Mouse (Mus musculus): ENCODE results near the gene Prss12. TPM values are rescaled to one million over a fixed set of nuclear protein-coding genes. Genes with fewer than 3 reads are reported as not detected.

Gene Prss12
- 1 to 10 TPM; 1.4 to 1.8 TPM for total RNA-seq (2021)
- long read RNA-seq, experiment 1, partial matches to known transcripts: 1 of 4 reads
- long read RNA-seq, experiment 1, other reads (novel, unspliced or antisense): 0 of 4 reads
- long read RNA-seq, experiment 2, partial matches to known transcripts: 0 of 1 reads
- long read RNA-seq, experiment 2, other reads (novel, unspliced or antisense): 0 of 1 reads

DNA sequence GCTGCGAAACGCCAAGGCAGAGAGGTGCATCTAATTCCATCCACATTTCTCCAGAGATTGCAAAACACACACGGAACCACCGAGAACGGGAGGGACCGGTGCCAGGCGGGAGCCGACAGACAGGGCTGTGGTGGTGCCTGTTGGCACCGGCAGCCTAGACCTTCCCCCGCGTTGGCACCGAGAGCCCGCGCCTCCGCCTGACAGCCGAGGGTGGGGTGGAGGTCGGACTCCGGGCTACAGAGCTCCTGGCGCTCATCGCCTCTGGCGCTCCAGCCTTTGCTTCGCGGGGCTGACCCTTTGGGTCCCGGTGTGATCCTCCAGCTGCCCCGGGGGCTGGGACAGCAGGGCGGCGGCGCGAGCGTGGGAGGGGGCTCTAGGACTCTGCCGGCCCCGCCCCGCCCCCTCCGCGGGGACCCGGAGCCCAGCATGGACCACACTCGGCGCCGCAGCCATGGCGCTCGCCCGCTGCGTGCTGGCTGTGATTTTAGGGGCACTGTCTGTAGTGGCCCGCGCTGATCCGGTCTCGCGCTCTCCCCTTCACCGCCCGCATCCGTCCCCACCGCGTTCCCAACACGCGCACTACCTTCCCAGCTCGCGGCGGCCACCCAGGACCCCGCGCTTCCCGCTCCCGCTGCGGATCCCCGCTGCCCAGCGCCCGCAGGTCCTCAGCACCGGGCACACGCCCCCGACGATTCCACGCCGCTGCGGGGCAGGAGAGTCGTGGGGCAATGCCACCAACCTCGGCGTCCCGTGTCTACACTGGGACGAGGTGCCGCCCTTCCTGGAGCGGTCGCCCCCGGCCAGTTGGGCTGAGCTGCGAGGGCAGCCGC lies at the start of gene Prss12:
TSS of gene Prss12 (plus strand) at position 206 of the 830 bp plus-strand sequence.
- peak; percentile 62 to 69 for DNase-seq

DNA sequence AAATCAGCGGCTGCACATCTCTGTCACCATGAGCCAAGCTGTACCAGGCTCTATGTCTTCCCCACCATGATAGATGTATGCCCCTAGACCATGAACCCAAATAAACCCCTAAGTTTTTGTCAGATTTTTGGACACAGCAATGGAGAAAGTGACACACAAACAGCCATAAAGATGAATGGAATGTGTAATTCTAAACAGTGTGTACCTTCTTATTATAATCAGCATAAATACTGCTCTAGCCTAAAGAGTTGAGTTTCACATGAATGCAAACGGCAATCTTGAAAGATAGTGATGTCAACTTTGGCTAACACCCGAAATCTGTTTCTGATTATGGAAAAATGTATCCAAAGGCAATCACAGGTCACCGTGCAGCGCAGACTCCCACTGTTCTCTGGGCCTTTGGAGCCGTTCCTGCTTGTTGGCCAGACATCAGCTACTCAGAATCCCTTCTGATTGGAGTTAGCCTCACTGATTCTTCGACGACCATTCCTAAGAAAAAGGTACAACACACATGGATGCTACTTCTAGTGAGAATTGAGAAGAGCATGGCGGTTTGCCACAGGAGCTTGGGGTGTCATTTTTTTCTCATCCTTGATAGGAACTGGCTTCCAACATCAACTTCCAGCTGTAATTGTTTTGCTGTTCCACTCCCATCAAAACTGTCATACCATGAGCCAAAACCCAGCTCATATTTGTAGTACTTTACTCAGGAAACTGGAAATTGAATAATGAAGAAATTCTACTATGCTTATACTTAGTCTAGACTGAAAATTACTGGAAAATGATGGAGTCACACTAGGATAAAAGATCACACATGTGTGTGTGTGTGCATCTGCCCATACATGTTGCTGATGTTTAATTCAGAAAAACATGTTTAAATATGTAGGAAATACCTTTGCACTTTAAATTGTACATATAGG lies 48.9 kb upstream of the Prss12 start:
- no peak for DNase-seq

DNA sequence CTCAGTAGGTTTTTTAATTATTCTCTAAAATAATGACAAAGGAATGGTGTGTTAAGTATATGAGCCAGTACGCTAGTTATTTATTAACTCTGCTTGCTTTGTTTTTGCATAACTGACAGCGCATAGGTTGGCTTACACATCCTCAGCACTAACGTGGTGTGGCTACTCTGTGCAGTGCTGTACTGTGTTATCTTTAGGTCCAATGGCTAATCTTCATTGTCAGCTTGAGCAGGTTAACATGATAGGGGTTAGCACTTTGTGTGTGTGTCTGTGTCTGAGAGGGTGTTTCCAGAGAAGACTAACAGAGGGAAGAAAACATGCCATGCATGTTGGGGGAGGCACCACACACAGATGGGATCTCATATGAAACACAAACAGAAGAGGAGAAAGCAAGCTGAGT lies 41.8 kb upstream of the Prss12 start:
- DNase-seq: no peak

DNA sequence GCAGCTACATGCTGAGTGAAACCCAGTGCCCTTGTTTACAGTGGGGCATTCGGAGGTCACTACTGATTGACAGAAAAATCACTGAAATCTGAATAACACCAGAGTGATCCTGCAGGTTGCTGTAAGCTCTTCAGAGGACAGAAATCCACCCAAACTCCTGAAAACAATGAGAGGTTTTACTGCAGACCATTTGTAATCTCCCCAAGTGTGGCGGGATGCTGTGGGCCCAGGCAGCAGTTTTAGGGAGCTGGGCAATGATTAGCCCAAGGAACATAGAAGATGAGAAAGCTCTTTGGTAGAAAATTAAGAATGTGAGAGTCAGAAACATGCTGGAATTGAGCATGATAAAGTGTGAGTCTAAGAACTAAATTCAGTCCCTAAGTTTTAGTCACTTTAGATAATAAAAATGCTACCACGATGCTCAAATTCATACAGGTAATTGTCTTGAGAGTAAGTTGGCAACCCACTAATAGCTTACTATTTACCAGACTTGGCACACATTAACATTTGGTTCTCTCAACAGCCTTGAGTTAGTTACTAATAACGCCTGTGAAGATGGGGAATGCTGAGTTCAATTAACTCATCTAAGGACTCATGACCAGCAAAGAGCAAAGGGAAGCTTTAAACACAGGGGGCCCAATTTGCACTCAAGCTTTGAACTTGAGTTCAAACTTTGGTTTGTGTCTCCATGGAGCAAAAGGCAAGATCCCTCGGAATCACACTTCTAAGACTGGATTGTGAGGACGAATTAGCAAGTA lies 34.7 kb upstream of the Prss12 start:
- no peak for DNase-seq

DNA sequence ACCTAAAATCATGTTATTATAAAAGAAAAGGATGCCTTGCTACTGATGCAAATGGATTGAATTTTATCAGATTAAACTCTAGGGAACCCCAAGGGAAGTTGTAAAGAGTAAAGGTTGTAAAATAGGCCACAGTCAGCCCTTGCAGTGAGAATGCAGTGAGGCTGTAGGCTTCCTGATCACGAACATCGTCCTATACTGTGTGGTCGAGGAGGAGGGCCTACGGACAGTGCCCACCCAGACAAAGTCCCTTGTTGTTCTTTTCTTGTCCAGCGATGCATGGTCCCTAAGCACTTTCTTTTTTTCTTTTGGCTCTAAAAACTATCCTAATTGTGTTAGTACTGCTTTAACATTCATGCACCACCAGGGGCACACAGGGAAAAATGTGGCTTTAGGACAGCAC lies 33.5 kb upstream of the Prss12 start:
- DNase-seq: no peak

DNA sequence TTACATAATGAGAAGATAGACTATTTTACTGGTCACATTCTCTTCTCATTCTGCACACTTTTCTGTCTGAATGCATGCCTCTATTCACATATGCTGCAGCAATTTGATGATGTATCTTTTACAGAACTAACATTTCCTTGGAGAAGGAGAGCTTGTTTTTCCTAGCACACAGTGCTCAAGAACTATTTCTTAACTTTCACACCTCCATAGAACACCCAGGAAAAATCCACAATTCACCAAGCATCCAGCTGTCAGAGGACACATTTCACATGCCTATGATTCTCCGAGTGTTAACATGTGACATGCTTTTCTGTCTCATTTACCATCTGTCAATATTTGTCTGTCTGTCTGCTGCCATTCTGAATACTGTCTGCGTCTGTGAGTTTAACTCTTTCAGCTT lies 21.1 kb upstream of the Prss12 start:
- no peak for DNase-seq

DNA sequence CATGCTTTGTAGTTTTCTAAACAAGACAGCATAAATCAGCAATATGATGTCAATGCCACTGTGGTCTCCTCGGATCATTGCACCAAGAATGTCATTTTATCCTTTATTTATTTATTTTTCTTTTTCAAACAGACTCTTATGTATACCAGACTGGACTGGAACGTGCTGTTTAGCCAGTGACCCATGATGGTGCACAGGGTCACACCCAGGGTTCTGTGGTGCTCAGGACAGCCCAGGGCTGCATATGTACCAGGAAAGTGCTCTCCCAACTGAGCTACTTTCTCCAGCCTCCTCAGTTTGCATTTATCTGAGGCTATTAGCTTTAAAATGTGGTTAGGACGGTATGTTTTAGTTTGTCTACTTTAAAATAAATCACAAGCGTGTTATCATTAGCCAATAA lies 18.7 kb upstream of the Prss12 start:
- DNase-seq: no peak

DNA sequence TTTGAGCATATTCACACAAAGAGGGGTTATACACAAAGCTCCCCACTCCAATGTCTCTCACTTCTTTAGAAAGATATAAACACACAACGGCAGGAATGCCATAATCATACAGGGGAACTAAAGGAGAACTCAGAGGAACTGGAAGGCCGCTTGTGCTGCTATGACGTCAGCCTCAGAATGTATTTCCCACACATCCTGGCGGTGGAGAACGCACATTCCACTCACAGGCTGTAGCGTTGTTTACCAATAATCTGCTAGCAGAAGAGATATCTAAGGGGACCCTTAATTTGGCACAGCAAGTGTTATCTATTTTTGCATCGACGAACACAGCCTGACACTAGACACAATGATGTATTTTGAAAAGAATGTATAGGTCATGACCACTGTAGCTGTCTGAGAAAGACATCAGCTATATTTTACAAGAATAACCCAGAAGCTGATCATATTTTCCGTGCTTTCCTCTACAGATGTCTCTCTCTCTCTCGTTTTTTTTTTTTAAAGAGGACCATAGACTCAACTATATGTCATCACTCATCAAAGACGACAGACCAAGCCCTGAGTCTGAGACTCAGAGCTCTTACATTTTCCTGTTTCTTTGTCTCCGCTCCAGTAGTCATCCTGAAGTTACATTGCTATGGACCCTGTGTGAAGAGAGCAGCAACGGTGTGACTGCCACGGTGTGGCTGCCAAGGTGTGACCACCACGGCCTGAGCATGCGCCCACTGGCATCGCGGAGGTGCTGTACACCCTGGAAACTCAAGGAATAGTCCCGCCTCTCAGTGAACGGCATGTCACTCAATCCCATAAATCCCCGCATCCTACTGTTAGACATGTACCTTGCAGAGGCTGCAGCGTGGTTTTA lies 16.9 kb upstream of the Prss12 start:
- no peak for DNase-seq

DNA sequence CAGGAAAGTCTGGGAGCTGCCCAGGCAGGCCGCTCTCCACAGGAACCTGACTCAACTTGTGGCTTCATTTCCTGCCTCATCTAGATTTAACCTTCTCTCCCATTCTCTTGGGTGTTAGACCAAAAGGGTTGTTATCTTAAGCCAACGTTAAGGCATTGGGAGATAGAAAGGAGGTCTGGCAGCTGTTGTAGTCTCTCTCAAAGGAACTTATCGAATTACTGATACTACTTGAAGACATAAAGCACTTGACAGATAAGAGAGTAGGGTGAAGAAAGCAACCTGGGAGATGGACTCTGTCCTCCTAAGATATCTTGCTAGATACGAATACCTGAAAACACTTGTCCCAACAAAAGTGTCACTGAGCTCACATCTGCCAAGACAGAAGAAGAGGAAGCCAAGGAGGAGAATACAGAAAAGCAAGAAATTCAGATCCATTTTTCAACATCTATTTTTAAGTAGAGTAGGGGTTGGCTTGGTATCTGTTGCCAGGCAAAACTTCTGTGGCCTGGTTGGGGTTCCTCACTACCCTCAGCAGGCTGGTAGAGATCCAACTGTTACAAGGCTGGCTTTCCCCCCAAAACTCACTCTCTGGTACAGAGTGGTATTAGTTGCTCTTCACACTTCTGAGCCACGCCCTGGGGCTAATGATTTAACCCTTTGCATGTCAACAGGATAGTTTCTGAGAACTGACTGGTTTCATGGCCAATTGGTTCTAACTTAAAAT lies 14.6 kb upstream of the Prss12 start:
- no peak for DNase-seq

DNA sequence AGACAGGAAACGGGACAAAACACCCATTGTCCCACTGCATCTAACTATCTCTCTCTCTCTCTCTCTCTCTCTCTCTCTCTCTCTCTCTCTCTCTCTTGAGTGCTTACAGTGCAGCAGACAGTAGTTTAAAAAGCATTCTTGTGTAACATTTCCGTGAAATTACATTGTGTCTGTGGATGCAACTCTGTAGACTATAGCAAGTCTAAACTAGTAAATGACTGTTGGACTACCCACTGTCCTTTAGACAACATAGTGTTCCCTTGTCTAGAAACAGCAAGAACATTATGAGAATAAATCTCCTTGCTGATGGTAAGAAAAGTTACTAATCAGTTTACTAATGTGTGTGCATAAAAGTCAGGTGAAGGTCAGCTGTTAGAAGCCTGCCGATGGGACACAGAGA lies 13.4 kb upstream of the Prss12 start:
- no peak for DNase-seq

DNA sequence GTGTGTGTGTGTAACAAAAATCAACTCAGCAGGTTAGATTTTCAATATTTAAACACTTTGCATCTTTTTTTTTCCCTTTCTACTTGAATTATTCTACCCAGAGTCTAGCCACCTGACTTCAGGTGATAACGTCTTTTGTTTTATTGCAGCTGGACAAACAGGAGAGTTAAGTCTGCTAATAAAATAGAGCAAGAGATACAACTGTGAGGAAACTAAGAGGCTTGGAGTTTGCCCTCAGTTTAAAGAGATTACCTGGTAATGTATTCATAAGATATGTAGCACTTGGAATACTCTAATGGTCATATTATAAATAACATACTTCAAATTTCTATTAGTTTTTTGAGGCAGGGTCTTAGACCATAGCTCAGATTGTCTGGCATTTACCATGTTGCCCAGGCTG lies 9.1 kb upstream of the Prss12 start:
- DNase-seq: no peak

DNA sequence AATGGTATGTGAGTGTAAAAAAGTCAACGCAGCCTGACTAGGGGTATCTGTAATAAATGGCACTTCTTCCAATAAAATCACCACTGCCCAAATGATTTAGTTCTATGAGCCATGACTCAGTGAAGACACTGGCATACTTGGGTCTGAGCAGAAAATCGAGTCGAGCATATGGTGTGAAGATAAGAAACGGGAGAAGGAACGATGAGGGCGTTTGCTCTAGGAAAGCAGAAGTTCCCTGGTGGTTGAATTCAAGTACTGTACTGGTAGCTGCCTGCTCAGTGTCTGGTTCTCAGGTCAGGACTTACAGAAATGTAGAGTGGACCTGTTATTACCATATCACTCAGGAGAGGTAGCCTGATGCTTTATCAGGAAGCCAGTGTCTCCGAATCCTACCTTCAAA lies 6.2 kb upstream of the Prss12 start:
- DNase-seq: no peak

DNA sequence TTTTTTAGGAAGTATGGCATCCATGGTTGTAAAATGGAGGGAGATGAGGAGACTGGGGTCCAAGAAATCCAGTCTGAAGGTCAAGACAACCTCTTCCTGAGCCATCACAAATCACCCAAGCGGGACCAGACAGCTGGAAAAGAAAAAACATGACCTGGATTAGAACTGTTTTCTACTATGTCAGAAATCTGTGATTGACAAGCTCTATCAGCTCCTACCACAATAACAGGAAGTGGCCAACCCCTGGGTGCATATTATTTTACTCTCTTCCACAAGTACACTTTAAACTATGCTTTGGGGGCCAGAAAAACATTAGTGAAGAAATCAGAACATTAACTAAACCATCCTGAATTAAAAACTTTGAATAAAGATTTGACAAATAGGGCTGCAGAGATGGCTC lies 2.2 kb upstream of the Prss12 start:
- DNase-seq: no peak

DNA sequence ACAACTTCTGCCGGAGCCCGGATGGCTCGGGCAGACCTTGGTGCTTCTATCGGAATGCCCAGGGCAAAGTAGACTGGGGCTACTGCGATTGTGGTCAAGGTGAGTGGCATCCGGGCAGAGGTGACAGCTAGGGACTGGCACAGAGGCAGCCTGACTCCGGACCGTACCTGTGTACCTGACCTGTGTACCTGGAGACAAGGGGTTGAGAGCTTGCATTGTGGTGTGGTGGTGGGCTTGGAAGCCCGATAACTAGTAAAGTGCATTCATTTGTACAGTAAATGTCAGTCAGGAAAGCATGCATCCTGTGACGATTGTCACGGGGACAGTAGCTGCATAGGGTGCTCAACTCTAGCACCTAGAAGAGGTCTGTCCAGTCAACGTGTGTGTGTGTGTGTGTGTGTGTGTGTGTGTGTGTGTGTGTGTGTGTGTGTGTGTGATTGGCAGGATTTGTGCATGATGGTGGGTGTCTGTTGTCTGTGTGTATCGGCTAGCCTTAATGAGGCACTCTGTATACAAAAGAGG lies 886 bp downstream of the Prss12 start:
- no peak for DNase-seq

DNA sequence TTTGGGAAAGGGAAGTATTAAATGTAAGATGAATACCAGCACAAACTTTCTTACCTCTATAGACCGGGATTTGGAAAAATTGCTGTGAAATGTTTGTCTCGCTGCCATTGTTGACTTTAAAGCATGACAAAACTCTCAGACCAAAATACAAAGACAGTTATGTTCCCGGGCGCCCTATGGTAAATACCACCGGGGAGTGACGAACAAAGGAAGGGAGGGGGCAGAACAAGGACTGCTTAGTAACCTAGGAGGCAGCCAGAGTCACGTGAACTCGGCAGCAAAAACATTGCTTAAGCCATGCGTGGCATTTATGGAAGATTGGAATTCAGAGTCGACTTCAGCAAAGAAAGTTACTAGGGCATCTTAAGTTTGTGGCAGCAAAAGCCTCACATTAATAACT lies 1.4 kb downstream of the Prss12 start:
- peak; percentile 31 for DNase-seq

DNA sequence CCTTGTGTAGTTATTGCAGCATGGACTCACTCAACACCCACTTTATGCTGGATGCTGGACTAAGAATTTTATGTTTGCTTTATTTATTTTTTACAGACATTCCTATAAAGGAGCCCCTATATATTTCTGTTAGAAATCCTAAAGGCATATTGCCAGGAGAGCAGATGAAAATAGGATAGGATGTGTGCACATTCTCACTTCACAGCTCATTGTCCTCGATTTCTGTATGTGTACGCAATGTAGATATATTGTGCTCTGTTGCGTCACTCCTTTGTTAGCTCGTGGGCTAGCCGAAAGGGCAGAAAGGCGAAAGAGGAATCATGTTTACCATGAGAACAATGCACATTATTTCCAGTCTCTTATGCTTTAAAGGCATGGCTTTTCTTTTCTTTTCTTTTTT lies 3.4 kb downstream of the Prss12 start:
- no peak for DNase-seq

DNA sequence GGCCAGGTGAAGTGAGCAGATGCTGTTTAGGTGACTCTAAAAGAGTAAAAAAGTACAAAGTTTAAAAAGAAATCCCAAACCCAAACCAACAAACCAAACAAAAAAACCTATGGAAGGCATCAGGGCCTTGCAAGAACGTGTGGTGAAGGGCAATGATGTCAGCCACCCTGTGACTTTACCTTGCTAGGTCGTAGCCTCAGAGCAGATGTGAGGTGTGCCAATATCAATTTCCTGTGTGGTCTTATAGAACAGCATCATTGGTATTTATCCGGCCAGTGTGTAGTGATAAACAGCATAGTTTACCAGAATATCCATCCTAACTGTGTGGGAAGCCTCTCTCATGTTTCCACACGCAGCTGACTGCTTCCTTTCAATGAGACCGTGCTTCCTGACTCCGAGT lies 6.2 kb downstream of the Prss12 start:
- DNase-seq: no peak

DNA sequence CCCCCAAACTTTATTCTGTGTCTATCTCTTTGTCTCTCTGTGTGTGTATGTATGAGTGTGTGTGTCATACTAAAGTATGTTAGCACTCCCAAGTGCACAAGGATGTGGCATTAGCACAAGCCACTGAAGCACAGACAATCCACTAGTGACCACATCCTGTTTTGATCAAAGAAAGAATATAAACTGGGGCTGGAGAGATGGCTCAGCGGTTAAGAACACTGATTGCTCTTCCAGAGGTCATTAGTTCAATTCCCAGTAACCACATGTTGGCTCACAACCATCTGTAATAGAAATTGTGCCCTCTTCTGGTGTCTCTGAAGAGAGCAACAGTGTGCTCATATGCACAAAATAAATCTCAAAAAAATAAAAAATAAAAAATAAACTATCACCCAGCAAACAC lies 12.8 kb downstream of the Prss12 start:
- no peak for DNase-seq

DNA sequence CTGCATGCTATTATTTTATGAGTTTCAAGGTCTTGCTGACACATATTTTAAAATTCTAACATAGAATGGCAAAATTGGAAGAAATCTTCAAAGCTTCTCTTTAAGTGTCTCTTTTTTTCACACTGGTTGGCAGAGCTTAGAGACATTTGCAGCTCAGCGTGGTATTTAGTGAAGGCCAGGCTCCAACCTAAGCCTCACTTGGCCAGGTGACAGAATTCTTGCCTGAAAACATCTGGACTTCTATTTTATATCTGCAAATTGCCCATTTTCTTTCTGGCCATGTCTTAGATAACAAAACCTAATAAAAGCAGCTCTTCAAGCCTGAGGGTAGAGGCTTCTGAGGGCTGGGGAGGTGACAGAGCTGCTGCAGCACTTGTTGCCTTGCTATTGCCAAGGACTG lies 13.7 kb downstream of the Prss12 start:
- peak in 1 of 2 experiments; percentile 10 for DNase-seq

DNA sequence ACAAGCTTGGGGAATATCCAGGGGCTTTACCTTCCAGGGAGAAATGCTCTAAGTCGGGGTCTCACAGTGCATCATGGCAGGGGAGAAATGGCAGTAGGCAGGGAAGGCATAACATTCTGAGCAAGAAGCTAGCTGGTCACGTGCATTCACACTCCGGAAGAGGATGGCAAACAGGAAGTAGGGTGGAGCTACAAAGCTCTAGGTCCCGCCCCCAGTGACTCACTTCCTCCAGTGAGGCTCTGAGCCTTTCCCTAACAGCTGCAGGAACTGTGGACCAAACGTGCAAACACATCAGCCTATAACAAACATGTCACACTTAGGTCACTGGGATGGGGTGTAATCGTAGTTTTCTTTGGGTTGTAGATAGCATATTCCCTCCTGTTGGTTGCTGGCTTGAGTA lies 15.6 kb downstream of the Prss12 start:
- DNase-seq: no peak

All from adrenal gland, postnatal 36 days (tissue).